Mouse (Mus musculus): Measurements from ENCODE around the gene Ppp4r3a. TPM values are rescaled to one million over a fixed set of nuclear protein-coding genes. Genes with fewer than 3 reads are reported as not detected.

Ppp4r3a gene
- polyA plus RNA-seq, 1 experiment from 2014 or later = 28.2 TPM

GRCm38 (mm10) chr12:101026025-101026424 is 57.5 kb downstream of the Ppp4r3a start:
- Histone ChIP-seq H3K4me2 (ENCODE audit: low read depth, low read length) (peak overlapping the region; percentile 86), H3K4me1 (ENCODE audit: control insufficient read depth, insufficient read depth, low read length) (peaks cover 16% of the 10 kb centered on the region; the same call in 1 of the 2 replicates)

GRCm38 (mm10) chr12:101025379-101025778 is 58.1 kb downstream of the Ppp4r3a start:
- peak; percentile 72 for ATAC-seq (ENCODE audit: insufficient read depth, low FRiP score)
- Histone ChIP-seq H3K27me3 (ENCODE audit: control insufficient read depth, insufficient read depth, low read length) (no peaks in the 10 kb centered on the region), H3K9ac (ENCODE audit: low read length) (peak overlapping the region; percentile 44), H3K4me1 (ENCODE audit: control insufficient read depth, insufficient read depth, low read length) (peaks cover 16% of the 10 kb centered on the region; the same call in 1 of the 2 replicates), H3K4me2 (ENCODE audit: low read depth, low read length) (peak overlapping the region; percentile 86), H3K36me3 (ENCODE audit: control insufficient read depth, insufficient read depth, low read length) (no peaks in the 10 kb centered on the region; the same call in 1 of the 2 replicates), H3K27ac (ENCODE audit: low read length) (peak overlapping the region; percentile 73), H3K4me3 (replicated peaks; ENCODE audit: low read length) (no peak overlapping the region; the same call in 1 of the 2 replicates), H3K9me3 (replicated peaks; ENCODE audit: control insufficient read depth, low read length) (no peaks in the 10 kb centered on the region)
- WGBS = 49% methylated on average over 7 of the region's 7 CpGs

More at GRCm38 (mm10) chr12:101026025-101026424, 57.5 kb downstream of the Ppp4r3a start:
- ATAC-seq (ENCODE audit: insufficient read depth, low FRiP score) = no peak
- Histone ChIP-seq H3K4me3 (replicated peaks; ENCODE audit: low read length) (no peak overlapping the region), H3K36me3 (ENCODE audit: control insufficient read depth, insufficient read depth, low read length) (no peaks in the 10 kb centered on the region; the same call in 1 of the 2 replicates), H3K27ac (ENCODE audit: low read length) (peak overlapping the region; percentile 62), H3K27me3 (ENCODE audit: control insufficient read depth, insufficient read depth, low read length) (no peaks in the 10 kb centered on the region), H3K9ac (ENCODE audit: low read length) (no peak overlapping the region), H3K9me3 (replicated peaks; ENCODE audit: control insufficient read depth, low read length) (no peaks in the 10 kb centered on the region)
- 67% methylated on average over 4 of the region's 4 CpGs for WGBS

- Histone ChIP-seq H3K9ac (ENCODE audit: low read length) (peak overlapping the region; percentile 44), H3K4me2 (ENCODE audit: low read depth, low read length) (peak overlapping the region; percentile 32; the same call in 1 of the 2 replicates), H3K4me1 (ENCODE audit: control insufficient read depth, insufficient read depth, low read length) (peaks cover 16% of the 10 kb centered on the region; the same call in 1 of the 2 replicates), H3K27ac (ENCODE audit: low read length) (peak overlapping the region; percentile 73), H3K4me3 (replicated peaks; ENCODE audit: low read length) (no peak overlapping the region), H3K36me3 (ENCODE audit: control insufficient read depth, insufficient read depth, low read length) (no peaks in the 10 kb centered on the region; the same call in 1 of the 2 replicates), H3K27me3 (ENCODE audit: control insufficient read depth, insufficient read depth, low read length) (no peaks in the 10 kb centered on the region), H3K9me3 (replicated peaks; ENCODE audit: control insufficient read depth, low read length) (no peaks in the 10 kb centered on the region)
- ATAC-seq (ENCODE audit: insufficient read depth, low FRiP score) = no peak
- 67% methylated on average over 8 of the region's 8 CpGs for WGBS
These were observed 58.7 kb downstream of the Ppp4r3a start for GRCm38 (mm10) chr12:101024824-101025223.

GRCm38 (mm10) chr12:101023143-101023542 is 60.4 kb downstream of the Ppp4r3a start:
- Histone ChIP-seq H3K9me3 (replicated peaks; ENCODE audit: control insufficient read depth, low read length) (no peaks in the 10 kb centered on the region), H3K36me3 (ENCODE audit: control insufficient read depth, insufficient read depth, low read length) (no peaks in the 10 kb centered on the region; the same call in 1 of the 2 replicates), H3K27me3 (ENCODE audit: control insufficient read depth, insufficient read depth, low read length) (no peaks in the 10 kb centered on the region), H3K4me1 (ENCODE audit: control insufficient read depth, insufficient read depth, low read length) (peaks cover 24% of the 10 kb centered on the region), H3K9ac (ENCODE audit: low read length) (no peak overlapping the region), H3K27ac (ENCODE audit: low read length) (no peak overlapping the region), H3K4me3 (replicated peaks; ENCODE audit: low read length) (no peak overlapping the region), H3K4me2 (ENCODE audit: low read depth, low read length) (no peak overlapping the region)
- 73% methylated on average over 11 of the region's 11 CpGs for WGBS
- ATAC-seq (ENCODE audit: insufficient read depth, low FRiP score) = no peak

DNA sequence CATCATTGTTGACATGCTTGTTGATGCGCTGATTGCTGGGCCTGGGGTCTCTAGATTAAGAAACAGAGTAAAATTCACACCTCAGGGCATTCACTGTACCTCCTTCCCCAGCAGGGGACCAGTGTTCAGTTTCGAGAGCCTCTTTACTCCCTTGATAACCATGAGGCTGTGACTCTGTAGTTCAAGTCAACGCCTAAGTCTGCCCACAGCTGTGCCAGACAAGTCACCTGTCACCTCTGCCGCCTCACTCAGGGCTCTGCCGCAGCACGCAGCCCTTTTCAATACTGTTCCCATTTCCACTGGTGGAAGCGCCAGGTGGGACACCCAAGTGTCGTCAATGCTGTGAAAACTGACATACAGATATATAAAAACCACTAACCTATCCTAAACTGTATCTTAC is 61.1 kb downstream of the Ppp4r3a start:
- Histone ChIP-seq H3K27ac (ENCODE audit: low read length) (no peak overlapping the region), H3K4me1 (ENCODE audit: control insufficient read depth, insufficient read depth, low read length) (peaks cover 29% of the 10 kb centered on the region), H3K36me3 (ENCODE audit: control insufficient read depth, insufficient read depth, low read length) (no peaks in the 10 kb centered on the region; the same call in 1 of the 2 replicates), H3K27me3 (ENCODE audit: control insufficient read depth, insufficient read depth, low read length) (no peaks in the 10 kb centered on the region), H3K4me2 (ENCODE audit: low read depth, low read length) (no peak overlapping the region), H3K9me3 (replicated peaks; ENCODE audit: control insufficient read depth, low read length) (no peaks in the 10 kb centered on the region), H3K4me3 (replicated peaks; ENCODE audit: low read length) (no peak overlapping the region), H3K9ac (ENCODE audit: low read length) (no peak overlapping the region)
- 92% methylated on average over 8 of the region's 8 CpGs for WGBS
- ATAC-seq (ENCODE audit: insufficient read depth, low FRiP score) = no peak

- H3K9me3 ChIP-seq (replicated peaks; ENCODE audit: control insufficient read depth, low read length) = no peaks in the 10 kb centered on the region
- WGBS = 60% methylated on average over 9 of the region's 9 CpGs
- H3K4me2 ChIP-seq (ENCODE audit: low read depth, low read length) = no peak overlapping the region
- no peak overlapping the region for H3K4me3 ChIP-seq (replicated peaks; ENCODE audit: low read length)
- ATAC-seq (ENCODE audit: insufficient read depth, low FRiP score) = no peak
- H3K36me3 ChIP-seq (ENCODE audit: control insufficient read depth, insufficient read depth, low read length) = no peaks in the 10 kb centered on the region; the same call in 1 of the 2 replicates
- H3K27me3 ChIP-seq (ENCODE audit: control insufficient read depth, insufficient read depth, low read length) = no peaks in the 10 kb centered on the region
- no peak overlapping the region for H3K27ac ChIP-seq (ENCODE audit: low read length)
- H3K4me1 ChIP-seq (ENCODE audit: control insufficient read depth, insufficient read depth, low read length) = peaks cover 28% of the 10 kb centered on the region
- H3K9ac ChIP-seq (ENCODE audit: low read length) = no peak overlapping the region
These were observed 61.8 kb downstream of the Ppp4r3a start for GRCm38 (mm10) chr12:101021484-101022226.

DNA sequence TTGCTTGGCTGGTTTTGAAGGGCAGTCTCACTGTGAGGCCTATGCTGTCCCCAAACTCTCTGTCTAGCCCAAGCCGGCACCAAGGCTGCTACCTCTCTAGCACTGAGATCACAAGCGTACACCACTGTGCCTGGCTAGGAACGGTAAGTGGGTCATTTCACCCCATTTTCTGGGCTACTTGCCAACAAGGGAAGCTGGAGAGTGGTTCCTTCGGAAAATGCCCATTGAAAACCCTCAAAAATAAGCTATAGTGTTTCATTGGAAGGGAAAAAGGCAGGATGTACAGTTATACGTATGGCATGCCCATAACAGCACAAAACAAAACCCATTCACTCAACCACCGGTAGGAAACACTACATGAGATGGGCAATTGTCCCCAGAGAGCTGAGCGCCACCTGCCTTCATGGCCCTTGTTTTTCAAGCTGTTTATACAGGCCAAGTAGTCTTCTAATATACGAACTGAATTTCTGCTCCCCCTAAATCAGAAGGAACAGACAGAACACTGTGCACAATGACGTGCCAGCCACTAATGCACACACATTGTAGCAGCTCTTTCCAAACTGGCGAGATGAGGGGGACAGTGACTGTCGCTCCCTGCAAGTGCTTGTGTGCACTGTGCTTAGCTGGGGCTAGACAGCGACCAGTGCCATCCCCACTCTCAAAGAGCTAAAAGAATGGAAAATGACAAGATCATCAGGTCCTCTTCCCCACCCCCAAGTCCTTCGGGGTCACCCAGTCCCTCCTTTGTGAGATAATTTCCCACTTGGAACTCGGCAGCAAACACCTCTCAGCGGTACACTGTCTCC is 63.1 kb downstream of the Ppp4r3a start:
- H3K4me1 ChIP-seq (ENCODE audit: control insufficient read depth, insufficient read depth, low read length) = peaks cover 36% of the 10 kb centered on the region
- 84% methylated on average over 15 of the region's 15 CpGs for WGBS
- no peaks in the 10 kb centered on the region for H3K27me3 ChIP-seq (ENCODE audit: control insufficient read depth, insufficient read depth, low read length)
- no peak for ATAC-seq (ENCODE audit: insufficient read depth, low FRiP score)
- no peak overlapping the region for H3K4me2 ChIP-seq (ENCODE audit: low read depth, low read length)
- no peak overlapping the region for H3K4me3 ChIP-seq (replicated peaks; ENCODE audit: low read length)
- no peak overlapping the region for H3K9ac ChIP-seq (ENCODE audit: low read length)
- H3K9me3 ChIP-seq (replicated peaks; ENCODE audit: control insufficient read depth, low read length) = no peaks in the 10 kb centered on the region
- H3K27ac ChIP-seq (ENCODE audit: low read length) = no peak overlapping the region
- H3K36me3 ChIP-seq (ENCODE audit: control insufficient read depth, insufficient read depth, low read length) = no peaks in the 10 kb centered on the region; the same call in 1 of the 2 replicates

- Histone ChIP-seq H3K9ac (ENCODE audit: low read length) (no peak overlapping the region), H3K36me3 (ENCODE audit: control insufficient read depth, insufficient read depth, low read length) (no peaks in the 10 kb centered on the region; the same call in 1 of the 2 replicates), H3K9me3 (replicated peaks; ENCODE audit: control insufficient read depth, low read length) (no peaks in the 10 kb centered on the region), H3K4me3 (replicated peaks; ENCODE audit: low read length) (no peak overlapping the region), H3K27me3 (ENCODE audit: control insufficient read depth, insufficient read depth, low read length) (no peaks in the 10 kb centered on the region), H3K4me2 (ENCODE audit: low read depth, low read length) (no peak overlapping the region), H3K27ac (ENCODE audit: low read length) (no peak overlapping the region), H3K4me1 (ENCODE audit: control insufficient read depth, insufficient read depth, low read length) (peaks cover 34% of the 10 kb centered on the region)
- no peak for ATAC-seq (ENCODE audit: insufficient read depth, low FRiP score)
- WGBS = 84% methylated on average over 7 of the region's 7 CpGs
These were observed 64.1 kb downstream of the Ppp4r3a start for GRCm38 (mm10) chr12:101019443-101019842.

DNA sequence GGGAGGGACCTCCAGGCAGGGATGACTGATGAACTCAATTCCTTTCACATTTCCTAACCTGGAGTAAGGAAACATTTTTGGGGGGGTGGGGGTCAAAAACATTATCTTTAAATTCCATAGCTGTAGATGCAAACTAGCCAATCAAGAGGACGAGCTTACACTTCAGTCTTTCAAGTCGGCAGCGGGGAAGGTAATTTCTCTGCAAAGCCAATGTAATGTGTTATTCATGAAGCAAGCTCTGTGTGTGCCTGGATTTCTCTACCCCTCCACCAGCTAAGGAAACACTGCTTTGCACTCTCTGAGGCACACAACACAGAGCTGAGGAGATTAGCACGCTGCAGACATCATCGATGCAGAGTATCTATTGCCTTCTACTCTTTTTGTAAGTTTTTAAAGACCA is 64.5 kb downstream of the Ppp4r3a start:
- H3K27me3 ChIP-seq (ENCODE audit: control insufficient read depth, insufficient read depth, low read length) = no peaks in the 10 kb centered on the region
- H3K36me3 ChIP-seq (ENCODE audit: control insufficient read depth, insufficient read depth, low read length) = no peaks in the 10 kb centered on the region; the same call in 1 of the 2 replicates
- whole genome bisulfite sequencing = 67% methylated on average over 5 of the region's 5 CpGs
- H3K27ac ChIP-seq (ENCODE audit: low read length) = no peak overlapping the region
- H3K4me3 ChIP-seq (replicated peaks; ENCODE audit: low read length) = no peak overlapping the region
- ATAC-seq (ENCODE audit: insufficient read depth, low FRiP score) = no peak
- peaks cover 38% of the 10 kb centered on the region for H3K4me1 ChIP-seq (ENCODE audit: control insufficient read depth, insufficient read depth, low read length)
- no peak overlapping the region for H3K9ac ChIP-seq (ENCODE audit: low read length)
- H3K4me2 ChIP-seq (ENCODE audit: low read depth, low read length) = no peak overlapping the region
- H3K9me3 ChIP-seq (replicated peaks; ENCODE audit: control insufficient read depth, low read length) = no peaks in the 10 kb centered on the region
